Mouse (Mus musculus) lung, postnatal 36 days (tissue): ENCODE results near the gene Asb7.

Experiments
- DNase-seq: peaks from one replicate; pipeline ENCODE4 v3.0.0; 2022; ENCODE audit warnings: mixed read lengths

The Asb7 gene

DNA sequence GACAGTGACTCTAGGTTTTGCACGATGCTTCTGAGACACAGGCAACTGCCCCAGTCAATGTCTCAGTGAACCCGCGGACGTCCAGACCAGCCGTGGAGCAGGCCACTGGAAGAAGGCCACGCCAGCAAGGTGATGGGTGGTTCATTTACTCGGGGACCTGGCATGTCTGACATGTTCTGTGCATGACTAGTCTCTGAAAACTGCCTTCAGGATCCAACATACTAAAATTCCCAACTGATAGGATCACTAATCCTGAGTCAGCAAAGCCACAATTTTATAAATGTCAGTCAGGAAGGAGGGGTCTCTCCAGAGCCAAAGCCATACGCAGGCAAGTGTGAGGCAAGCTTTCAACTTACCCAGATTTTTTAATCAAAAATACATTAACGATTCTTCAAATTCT, 35.8 kb downstream of the Asb7 start:
- DNase-seq = no peak

- no peak for DNase-seq
These were observed 37.2 kb downstream of the Asb7 start for GRCm38 (mm10) chr7:66652216-66652615.

- no peak for DNase-seq
These were observed 38.5 kb downstream of the Asb7 start for GRCm38 (mm10) chr7:66650883-66651282.

- DNase-seq = no peak
These were observed 40.2 kb downstream of the Asb7 start for GRCm38 (mm10) chr7:66649181-66649580.

- no peak for DNase-seq
These were observed 43.7 kb downstream of the Asb7 start for GRCm38 (mm10) chr7:66645736-66646135.

GRCm38 (mm10) chr7:66633351-66633750, 56.0 kb downstream of the Asb7 start:
- DNase-seq = no peak

- DNase-seq = no peak
These were observed 59.1 kb downstream of the Asb7 start for GRCm38 (mm10) chr7:66630154-66630800.

DNA sequence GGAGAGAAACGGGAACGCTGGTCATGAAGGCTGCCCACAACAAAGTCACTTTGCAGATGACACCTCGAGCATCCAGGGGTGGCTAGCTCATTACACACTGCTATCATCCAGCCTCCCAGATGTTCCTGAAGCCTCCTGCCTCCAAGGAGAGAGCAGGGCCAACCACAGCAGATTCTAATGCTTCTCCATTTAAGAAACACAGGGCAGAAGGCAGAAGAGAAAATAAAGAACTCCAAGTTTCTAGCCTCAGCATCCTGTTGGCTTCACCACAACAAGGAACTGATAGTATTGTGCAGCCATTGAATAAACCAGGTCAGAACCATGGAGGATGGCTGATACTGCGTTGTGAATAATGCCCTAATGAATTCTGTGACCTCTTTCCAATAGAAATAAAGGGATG, 60.0 kb downstream of the Asb7 start:
- DNase-seq = no peak

DNA sequence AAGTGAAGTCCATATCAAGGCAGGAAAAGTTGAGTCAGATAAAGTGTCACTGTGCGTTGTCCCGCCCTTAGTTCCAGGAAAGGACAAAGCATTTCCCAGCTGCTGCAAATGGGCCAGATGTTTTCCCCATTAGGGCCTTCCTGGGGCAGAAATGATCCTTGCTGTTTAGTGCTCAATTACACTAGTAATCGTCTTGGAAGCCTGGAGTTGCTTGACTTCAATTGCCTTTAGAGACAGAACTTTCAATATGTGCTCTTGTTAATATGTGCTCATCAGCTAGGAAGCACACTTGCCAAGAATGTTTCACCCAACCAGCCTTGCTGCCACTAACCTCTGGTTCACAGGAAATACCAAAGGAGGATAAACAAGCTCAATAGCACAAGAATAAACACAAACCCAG, 66.0 kb downstream of the Asb7 start:
- peak; percentile 37 for DNase-seq

- DNase-seq = no peak
These were observed 87.5 kb downstream of the Asb7 start for GRCm38 (mm10) chr7:66601846-66602245.

- DNase-seq = peak; percentile 5
These were observed 88.5 kb downstream of the Asb7 start for GRCm38 (mm10) chr7:66600622-66601610.

DNA sequence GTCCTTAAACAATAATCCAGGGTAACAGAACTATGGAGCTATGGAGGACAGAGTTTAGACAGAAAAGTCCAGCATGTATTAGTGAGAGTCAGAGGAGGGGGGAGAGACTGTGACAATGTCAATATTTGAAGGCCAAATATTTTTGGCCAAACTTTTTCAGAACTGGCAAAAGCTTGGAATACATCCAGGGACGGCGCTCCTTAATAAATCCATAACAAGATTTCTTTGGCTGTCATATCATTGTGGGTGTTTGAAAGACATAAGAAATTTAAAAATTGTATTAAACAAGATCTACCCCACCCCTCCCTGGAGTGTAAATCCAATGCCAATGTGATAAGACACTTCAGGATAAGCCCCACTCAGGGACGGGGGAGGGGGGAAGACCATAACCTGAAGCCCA, 89.3 kb downstream of the Asb7 start:
- DNase-seq = no peak

DNA sequence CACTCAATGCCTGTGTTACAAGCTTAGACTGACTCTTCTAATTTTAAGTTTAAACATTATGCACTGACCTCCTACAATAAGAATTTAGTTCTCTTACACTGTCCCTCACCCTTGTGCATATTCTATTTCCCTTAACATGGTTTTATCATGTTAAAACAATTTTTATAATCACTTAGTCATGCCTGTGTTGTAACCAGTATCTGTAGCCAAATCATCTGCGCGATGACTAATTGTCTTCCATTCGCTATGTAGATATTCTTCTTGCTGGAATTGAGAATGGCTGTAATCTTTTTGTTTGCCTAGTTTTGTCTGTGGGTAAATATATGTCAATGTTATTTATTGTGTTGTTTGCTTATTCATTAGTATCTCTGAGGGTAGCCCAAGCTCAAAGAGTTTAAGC, 91.5 kb downstream of the Asb7 start:
- DNase-seq = no peak
